In genomic region chr14:55077481-55078365, GRCm38 (mm10) we compare ENCODE assay signal across 10 mouse cellular contexts. TPM values are rescaled to one million over a fixed set of nuclear protein-coding genes. Genes with fewer than 3 reads are reported as not detected.
A peak's percentile ranks its signal among the peaks of the same experiment; 100 is the strongest.
DNase-seq lines count a peak whose midpoint lies in the region; ATAC-seq and TF ChIP-seq lines count a peak whose summit lies in the region.
"Had no signal": no experiment of that assay in that cellular context is flagged by ENCODE, and none has a peak within 500 bp of the region (broad histone marks: within the 10 kb centered on the region; RNA-seq: fewer than 3 reads in every experiment).

No protein-coding gene starts in this region.

- ATAC-seq in kidney, embryonic 14.5 days (ENCODE audit: low FRiP score, low TSS enrichment) = no peak
- peak; percentile 60 for ATAC-seq in forebrain, postnatal 0 days
- ATAC-seq in midbrain, embryonic 13.5 days = peak; percentile 53

- no peak for DNase-seq in kidney, postnatal 14 days
- DNase-seq in brain, embryonic 14.5 days (ENCODE audit: low read depth) = peak; percentile 92
- peak; percentile 66 for DNase-seq in forebrain, postnatal 0 days
- DNase-seq in thymus, adult 18-20 months = no peak
- DNase-seq in frontal cortex, postnatal 36 days (ENCODE audit: low spot score in 2 of 2) = no peak
- no peak for DNase-seq in frontal cortex, postnatal 25 days (ENCODE audit: low spot score in 2 of 2)

- H3K27me3 ChIP-seq in kidney, embryonic 14.5 days (ENCODE audit: control insufficient read depth, insufficient read depth, low read length) = 0 out of 2 replicates have a peak, but pooled peaks cover 2% of the 10 kb centered on the region
- H3K27me3 ChIP-seq in forebrain, postnatal 0 days (ENCODE audit: insufficient read depth, low read length) = no peaks in the 10 kb centered on the region
- H3K27me3 ChIP-seq in midbrain, embryonic 13.5 days = no peaks in the 10 kb centered on the region

- no peaks in the 10 kb centered on the region for H3K36me3 ChIP-seq in kidney, embryonic 14.5 days (ENCODE audit: control insufficient read depth, insufficient read depth, low read length)
- peaks cover 26% of the 10 kb centered on the region for H3K36me3 ChIP-seq in forebrain, postnatal 0 days (ENCODE audit: insufficient read depth)
- H3K36me3 ChIP-seq in midbrain, embryonic 13.5 days = peaks cover 25% of the 10 kb centered on the region
- H3K36me3 ChIP-seq: G1E had no signal

- no peak for TF ChIP-seq POLR2A in brain, embryonic 14.5 days (IDR thresholded peaks at IDR 0.05; ENCODE audit: borderline replicate concordance, extremely low read depth, insufficient read depth, insufficient read length, poor library complexity, severe bottlenecking)

- no peak overlapping the region for H3K4me3 ChIP-seq in kidney, embryonic 14.5 days (ENCODE audit: low read length)
- no peak overlapping the region for H3K4me3 ChIP-seq in forebrain, postnatal 0 days (ENCODE audit: low read depth, low read length)
- 0 out of 2 replicates have a peak overlapping the region, but pooled peaks have one; percentile 3 for H3K4me3 ChIP-seq in midbrain, embryonic 13.5 days (replicated peaks)

- no peak overlapping the region for H3K27ac ChIP-seq in kidney, embryonic 14.5 days (ENCODE audit: low read depth, low read length)
- peak overlapping the region; percentile 90 for H3K27ac ChIP-seq in forebrain, postnatal 0 days (ENCODE audit: low read depth, low read length)
- H3K27ac ChIP-seq in midbrain, embryonic 13.5 days = peak overlapping the region; percentile 92

- peak overlapping the region; percentile 32; the same call in 1 of the 2 replicates for H3K9ac ChIP-seq in kidney, embryonic 14.5 days (ENCODE audit: low read depth, low read length)
- H3K9ac ChIP-seq in forebrain, postnatal 0 days = peak overlapping the region; percentile 47
- H3K9ac ChIP-seq in midbrain, embryonic 13.5 days (replicated peaks) = peak overlapping the region; percentile 61; the same call in 1 of the 2 replicates

- WGBS in kidney, embryonic 14.5 days = 21% methylated on average over 15 of the region's 15 CpGs
- 8% methylated on average over 15 of the region's 15 CpGs for WGBS in forebrain, postnatal 0 days
- WGBS in midbrain, embryonic 13.5 days = 5% methylated on average over 15 of the region's 15 CpGs

- TF ChIP-seq CTCF in brain, embryonic 14.5 days (IDR thresholded peaks at IDR 0.05; ENCODE audit: borderline replicate concordance, extremely low read depth, insufficient read depth, insufficient read length) = no peak
- no peak for TF ChIP-seq CTCF in forebrain, postnatal 0 days (IDR thresholded peaks at IDR 0.05; ENCODE audit: low read depth)

- peaks cover 14% of the 10 kb centered on the region for H3K4me1 ChIP-seq in kidney, embryonic 14.5 days (ENCODE audit: control insufficient read depth, insufficient read depth, low read length)
- peaks cover 13% of the 10 kb centered on the region for H3K4me1 ChIP-seq in forebrain, postnatal 0 days (ENCODE audit: insufficient read depth)
- peaks cover 61% of the 10 kb centered on the region for H3K4me1 ChIP-seq in midbrain, embryonic 13.5 days (replicated peaks)

- no peaks in the 10 kb centered on the region for H3K9me3 ChIP-seq in kidney, embryonic 14.5 days (ENCODE audit: control insufficient read depth, low read length)
- no peaks in the 10 kb centered on the region for H3K9me3 ChIP-seq in forebrain, postnatal 0 days (ENCODE audit: low read length)
- no peaks in the 10 kb centered on the region for H3K9me3 ChIP-seq in midbrain, embryonic 13.5 days
- H3K9me3 ChIP-seq: G1E had no signal

- peak overlapping the region; percentile 40 for H3K4me2 ChIP-seq in kidney, embryonic 14.5 days (replicated peaks; ENCODE audit: low read depth, low read length)
- peak overlapping the region; percentile 15; the same call in 1 of the 2 replicates for H3K4me2 ChIP-seq in forebrain, postnatal 0 days (ENCODE audit: low read depth)
- peak overlapping the region; percentile 47 for H3K4me2 ChIP-seq in midbrain, embryonic 13.5 days (replicated peaks)

RNA-seq across cellular contexts. Expression of gene Zfhx2, which starts 14.4 kb away (rescaled TPM):
- 5.8 and 6.4 TPM in 2 replicates for polyA plus RNA-seq in kidney, embryonic 14.5 days (2014; fragmentation: Nextera tagmentation; extraction: Ambion mirVana)
- 10.4 and 34.9 TPM in 2 replicates for polyA plus RNA-seq in brain, embryonic 14.5 days (2012; rRNA removed)
- 8.9 and 11.1 TPM in 2 replicates for total RNA-seq in forebrain, postnatal 0 days (2014; rRNA removed)
- polyA plus RNA-seq in forebrain, postnatal 0 days (2015; fragmentation: Nextera tagmentation; extraction: Ambion mirVana) = 2.7 and 7.5 TPM in 2 replicates
- polyA plus RNA-seq in midbrain, embryonic 13.5 days (2015; fragmentation: Nextera tagmentation; extraction: Ambion mirVana) = 35.5 and 39.9 TPM in 2 replicates

RNA-seq across cellular contexts. Expression of gene Thtpa, which starts 16.9 kb away (rescaled TPM):
- polyA plus RNA-seq in kidney, embryonic 14.5 days (2014; fragmentation: Nextera tagmentation; extraction: Ambion mirVana) = 14.5 and 21.8 TPM in 2 replicates
- 13.5 and 18.3 TPM in 2 replicates for polyA plus RNA-seq in brain, embryonic 14.5 days (2012; rRNA removed)
- 49.0 and 55.2 TPM in 2 replicates for total RNA-seq in forebrain, postnatal 0 days (2014; rRNA removed)
- 47.2 and 48.0 TPM in 2 replicates for polyA plus RNA-seq in forebrain, postnatal 0 days (2015; fragmentation: Nextera tagmentation; extraction: Ambion mirVana)
- 32.1 and 35.0 TPM in 2 replicates for polyA plus RNA-seq in midbrain, embryonic 13.5 days (2015; fragmentation: Nextera tagmentation; extraction: Ambion mirVana)

RNA-seq across cellular contexts. Expression of gene Ap1g2, which starts 28.7 kb away (rescaled TPM):
- 11.4 and 17.8 TPM in 2 replicates for polyA plus RNA-seq in kidney, embryonic 14.5 days (2014; fragmentation: Nextera tagmentation; extraction: Ambion mirVana)
- polyA plus RNA-seq in brain, embryonic 14.5 days (2012; rRNA removed) = 13.6 and 20.6 TPM in 2 replicates
- total RNA-seq in forebrain, postnatal 0 days (2014; rRNA removed) = 11.3 and 12.8 TPM in 2 replicates
- polyA plus RNA-seq in forebrain, postnatal 0 days (2015; fragmentation: Nextera tagmentation; extraction: Ambion mirVana) = 4.2 and 5.5 TPM in 2 replicates
- polyA plus RNA-seq in midbrain, embryonic 13.5 days (2015; fragmentation: Nextera tagmentation; extraction: Ambion mirVana) = 7.9 and 8.2 TPM in 2 replicates

RNA-seq across cellular contexts. Expression of gene Jph4, which starts 39.0 kb away (rescaled TPM):
- polyA plus RNA-seq in kidney, embryonic 14.5 days (2014; fragmentation: Nextera tagmentation; extraction: Ambion mirVana) = 0.43 and 0.55 TPM in 2 replicates
- polyA plus RNA-seq in brain, embryonic 14.5 days (2012; rRNA removed) = 147 and 155 TPM in 2 replicates
- 156 and 160 TPM in 2 replicates for total RNA-seq in forebrain, postnatal 0 days (2014; rRNA removed)
- 47.4 and 55.3 TPM in 2 replicates for polyA plus RNA-seq in forebrain, postnatal 0 days (2015; fragmentation: Nextera tagmentation; extraction: Ambion mirVana)
- 18.2 and 19.9 TPM in 2 replicates for polyA plus RNA-seq in midbrain, embryonic 13.5 days (2015; fragmentation: Nextera tagmentation; extraction: Ambion mirVana)
- total RNA-seq: liver, adult 2 months had no signal
- polyA plus RNA-seq: G1E; liver, adult 2 months had no signal

Comparison
In these comparisons a context has a peak if more than half of its experiments do, and no peak if none do; other contexts are left out.
1. DNase-seq: peak in brain, embryonic 14.5 days (single experiment) and forebrain, postnatal 0 days (single experiment); none in kidney, postnatal 14 days (single experiment), thymus, adult 18-20 months (0 of 2), frontal cortex, postnatal 36 days (0 of 2) and frontal cortex, postnatal 25 days (0 of 2).
2. Peak in every context shown above with its lines, with median percentiles within 50 percentile points of each other: H3K4me2 ChIP-seq and H3K9ac ChIP-seq.